Mouse (Mus musculus) gastrocnemius, postnatal 36 days (tissue): Measurements from ENCODE around the gene Fam19a2. TPM values are rescaled to one million over a fixed set of nuclear protein-coding genes. Genes with fewer than 3 reads are reported as not detected.

Experiments used
- DNase-seq, 2 experiments: peaks; one replicate each; pipeline ENCODE4 v3.0.0; 2022
- intact Hi-C: fragments of 180-260 bp; cut with DNase I; formaldehyde crosslinking; loops from one replicate; pipeline ENCODE4 v1.15.1; 2025
- total RNA-seq, 2 experiments: library from RNA; stranded (reverse); gene quantifications; 2 replicates each; pipeline ENCODE4 v1.2.3; 2021

Fam19a2 gene
- total RNA-seq, 2 experiments from 2014 or later = 0.05 TPM; not detected in 1

DNA sequence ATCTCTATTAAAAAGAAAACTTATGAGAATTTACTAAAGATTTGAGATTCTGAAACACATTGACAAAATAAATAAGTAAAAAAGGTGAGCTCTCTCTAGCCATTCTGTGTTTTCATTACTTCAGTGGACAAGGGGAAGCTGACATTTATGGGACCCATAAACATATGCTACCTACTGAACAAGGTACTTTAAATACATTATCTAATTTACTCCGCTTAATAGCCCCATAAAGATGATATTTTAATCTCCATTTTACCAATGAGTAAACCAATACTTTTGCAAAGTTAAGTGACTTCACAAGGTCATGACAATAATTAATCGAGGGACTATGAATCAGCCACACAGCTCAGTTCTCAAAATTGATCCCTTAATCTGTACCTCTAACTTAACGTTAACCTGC lies 443.2 kb downstream of the Fam19a2 start:
- intact Hi-C loops = no loop called here
- no peak for DNase-seq

DNA sequence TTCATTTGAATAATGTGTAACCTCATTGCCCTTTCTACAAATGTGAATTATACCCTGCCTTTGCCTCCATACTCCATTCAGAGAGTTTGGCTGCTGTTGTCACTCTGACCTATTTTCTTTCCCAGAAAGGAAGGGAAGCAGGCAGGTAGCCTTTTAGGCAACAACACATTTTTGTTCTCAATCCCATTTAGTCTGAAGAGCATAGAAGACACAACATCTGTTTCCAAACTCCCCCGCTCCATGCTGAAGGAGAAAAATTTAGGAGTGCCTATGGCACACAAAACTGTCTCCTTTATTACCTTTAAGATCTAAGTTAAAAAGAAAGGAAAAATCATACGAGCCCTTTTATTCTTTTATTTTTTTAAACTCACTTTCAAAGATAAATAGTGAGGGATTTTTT lies 446.9 kb downstream of the Fam19a2 start:
- intact Hi-C loops = no loop called here
- DNase-seq = no peak

GRCm38 (mm10) chr10:123721952-123722460 lies 458.2 kb downstream of the Fam19a2 start:
- no peak for DNase-seq

GRCm38 (mm10) chr10:123723641-123724040 lies 459.8 kb downstream of the Fam19a2 start:
- DNase-seq = no peak
- intact Hi-C loops = no loop called here

More at GRCm38 (mm10) chr10:123721952-123722460, 458.2 kb downstream of the Fam19a2 start:
- intact Hi-C loops = no loop called here

DNA sequence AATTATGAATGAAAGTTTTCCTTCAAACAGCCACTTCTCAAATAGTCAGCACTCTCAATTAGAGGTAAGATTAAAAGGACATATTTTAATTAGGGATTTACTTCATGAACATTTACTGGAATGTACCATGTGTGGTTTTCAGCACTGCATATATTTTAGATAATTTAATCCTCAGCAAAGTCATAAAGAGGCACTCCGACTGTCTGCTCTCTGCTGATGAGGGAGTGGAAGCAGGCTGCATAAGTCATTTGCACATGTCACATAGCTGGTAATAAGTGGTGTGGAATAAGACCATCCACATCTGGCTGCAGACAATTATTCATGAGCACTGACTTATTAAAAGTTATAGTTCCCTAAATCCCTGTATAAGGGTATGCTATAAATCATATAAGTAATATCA lies 484.5 kb downstream of the Fam19a2 start:
- DNase-seq = no peak
- intact Hi-C loops = no loop called here

DNA sequence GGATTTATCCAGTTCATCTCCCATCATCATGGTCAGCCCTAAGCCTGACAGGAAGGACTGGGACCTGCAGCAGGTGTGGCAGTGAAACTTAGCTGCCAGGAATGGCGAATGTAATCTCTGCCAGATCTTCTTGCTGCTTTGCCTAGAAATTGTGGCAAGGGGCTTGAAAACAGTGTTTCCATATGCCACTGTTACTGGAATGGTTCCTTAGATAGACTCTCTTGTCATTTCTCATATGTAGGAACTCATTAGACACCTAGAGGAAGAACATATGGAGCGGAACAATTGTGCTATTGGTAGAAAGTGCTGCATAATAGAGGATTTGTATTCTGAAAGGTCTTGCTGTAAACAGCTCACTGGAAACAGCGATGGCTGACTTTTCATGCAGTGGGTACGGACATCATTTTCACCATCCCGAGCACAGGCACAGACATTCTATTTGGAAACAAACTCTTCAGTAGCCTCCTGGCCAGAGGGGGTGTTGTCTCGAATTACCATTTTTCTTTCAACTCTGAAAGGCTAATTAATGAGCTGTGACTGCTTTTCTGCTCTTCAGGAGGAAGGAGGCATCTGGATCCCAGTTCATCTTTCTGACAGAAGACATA lies 488.0 kb downstream of the Fam19a2 start:
- DNase-seq = no peak
- intact Hi-C loops = no loop called here

DNA sequence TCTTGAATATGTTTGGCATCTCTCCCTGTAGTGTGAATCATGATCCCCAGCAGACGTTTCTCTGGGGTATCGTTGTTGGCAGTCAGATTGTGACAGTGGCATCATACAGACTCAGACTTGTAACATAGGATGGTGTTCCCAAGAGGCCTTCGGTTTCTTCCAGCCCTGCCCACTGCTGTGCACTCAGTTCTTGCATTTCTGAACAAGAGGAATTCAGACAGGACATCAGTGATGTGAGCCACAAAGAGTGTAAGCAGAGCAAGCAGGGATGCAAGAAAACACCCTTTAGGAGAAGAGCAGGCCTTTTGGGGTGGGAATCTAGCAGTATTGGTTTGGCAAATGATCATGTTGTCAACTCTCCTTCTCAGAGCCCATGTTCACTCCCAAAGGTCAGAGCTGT lies 489.0 kb downstream of the Fam19a2 start:
- intact Hi-C loops = no loop called here

DNA sequence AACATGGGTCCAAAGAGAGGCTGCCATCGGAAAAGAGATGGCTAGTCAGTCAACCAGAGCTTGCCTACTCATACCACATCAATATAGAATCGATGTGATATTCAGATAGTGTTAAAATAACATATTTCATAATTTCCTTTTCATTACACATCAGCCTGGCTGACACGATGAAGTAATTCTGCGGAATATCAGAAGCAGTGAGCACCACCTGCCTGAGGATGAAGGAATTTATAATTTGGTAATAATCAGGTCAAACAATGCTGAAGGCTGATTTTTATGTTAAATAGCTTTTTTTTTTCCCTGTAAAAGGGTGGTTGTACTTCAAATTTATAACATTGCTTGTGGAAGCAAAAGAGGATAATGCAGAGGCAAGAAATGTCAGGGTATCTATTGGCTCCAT lies 490.2 kb downstream of the Fam19a2 start:
- intact Hi-C loops = no loop called here
- no peak for DNase-seq

More for the DNA sequence above, 489.0 kb downstream of the Fam19a2 start:
- no peak for DNase-seq

GRCm38 (mm10) chr10:123789374-123789773 lies 525.6 kb downstream of the Fam19a2 start:
- intact Hi-C loops = no loop called here
- DNase-seq = no peak

Other genes starting within 250 kb of the Fam19a2 start
- gene Mon2, start 187.5 kb upstream of the Fam19a2 start, total RNA-seq = 10 to 100 TPM; 29.9 to 38.9 TPM
- gene Usp15, start 67.0 kb upstream of the Fam19a2 start, total RNA-seq = 100 to 1,000 TPM; 146 to 151 TPM